Mouse (Mus musculus): ENCODE results near the gene Ntm. TPM values are rescaled to one million over a fixed set of nuclear protein-coding genes. Genes with fewer than 3 reads are reported as not detected.

Ntm gene
- total RNA-seq, 2 experiments from 2014 or later = 5.4 to 6.2 TPM

- peak; percentile 4 to 9 for DNase-seq (ENCODE audit: low spot score in 2 of 2)
Measured at GRCm38 (mm10) chr9:29412181-29412771, 550.7 kb downstream of the Ntm start.

- peak in 1 of 2 experiments; percentile 11 for DNase-seq (ENCODE audit: low spot score in 2 of 2)
Measured at GRCm38 (mm10) chr9:29411408-29412180, 551.3 kb downstream of the Ntm start.

GRCm38 (mm10) chr9:29410728-29411407 is 552.1 kb downstream of the Ntm start:
- no peak for DNase-seq (ENCODE audit: low spot score in 2 of 2)

GRCm38 (mm10) chr9:29410284-29410683 is 552.7 kb downstream of the Ntm start:
- DNase-seq (ENCODE audit: low spot score in 2 of 2) = no peak

- peak in 1 of 2 experiments; percentile 22 for DNase-seq (ENCODE audit: low spot score in 2 of 2)
Measured at GRCm38 (mm10) chr9:29409216-29409907, 553.6 kb downstream of the Ntm start.

- DNase-seq (ENCODE audit: low spot score in 2 of 2) = no peak
Measured at GRCm38 (mm10) chr9:29407954-29408353, 555.0 kb downstream of the Ntm start.

- no peak for DNase-seq (ENCODE audit: low spot score in 2 of 2)
Measured at GRCm38 (mm10) chr9:29406973-29407372, 556.0 kb downstream of the Ntm start.

- no peak for DNase-seq (ENCODE audit: low spot score in 2 of 2)
Measured at GRCm38 (mm10) chr9:29406046-29406445, 556.9 kb downstream of the Ntm start.

- DNase-seq (ENCODE audit: low spot score in 2 of 2) = no peak
Measured at GRCm38 (mm10) chr9:29400151-29400550, 562.8 kb downstream of the Ntm start.

GRCm38 (mm10) chr9:29396101-29396500 is 566.8 kb downstream of the Ntm start:
- no peak for DNase-seq (ENCODE audit: low spot score in 2 of 2)

GRCm38 (mm10) chr9:29393136-29393535 is 569.8 kb downstream of the Ntm start:
- no peak for DNase-seq (ENCODE audit: low spot score in 2 of 2)

GRCm38 (mm10) chr9:29390796-29391517 is 572.0 kb downstream of the Ntm start:
- no peak for DNase-seq (ENCODE audit: low spot score in 2 of 2)

- no peak for DNase-seq (ENCODE audit: low spot score in 2 of 2)
Measured at GRCm38 (mm10) chr9:29389224-29389623, 573.7 kb downstream of the Ntm start.

- DNase-seq (ENCODE audit: low spot score in 2 of 2) = no peak
Measured at GRCm38 (mm10) chr9:29387136-29387535, 575.8 kb downstream of the Ntm start.

- no peak for DNase-seq (ENCODE audit: low spot score in 2 of 2)
Measured at GRCm38 (mm10) chr9:29377172-29378002, 585.6 kb downstream of the Ntm start.

- no peak for DNase-seq (ENCODE audit: low spot score in 2 of 2)
Measured at GRCm38 (mm10) chr9:29371341-29371740, 591.6 kb downstream of the Ntm start.

- no peak for DNase-seq (ENCODE audit: low spot score in 2 of 2)
Measured at GRCm38 (mm10) chr9:29369621-29370020, 593.3 kb downstream of the Ntm start.

- DNase-seq (ENCODE audit: low spot score in 2 of 2) = no peak
Measured at GRCm38 (mm10) chr9:29368291-29368690, 594.6 kb downstream of the Ntm start.

- no peak for DNase-seq (ENCODE audit: low spot score in 2 of 2)
Measured at GRCm38 (mm10) chr9:29357796-29358195, 605.1 kb downstream of the Ntm start.

GRCm38 (mm10) chr9:29342303-29342702 is 620.6 kb downstream of the Ntm start:
- no peak for DNase-seq (ENCODE audit: low spot score in 2 of 2)

Measured in adrenal gland, postnatal 4 days (tissue).